Mouse (Mus musculus) ovary, postnatal 14 days (tissue): Measurements from ENCODE around the gene Cmtm8.

ENCODE experiments used
- DNase-seq: peaks from one replicate; pipeline ENCODE4 v3.0.0; 2022; ENCODE audit warnings: low spot score

Cmtm8 gene

GRCm38 (mm10) chr9:114821548-114822289, 22.2 kb downstream of the Cmtm8 start:
- DNase-seq, result no peak

- no peak for DNase-seq
These were observed 25.0 kb downstream of the Cmtm8 start for GRCm38 (mm10) chr9:114818918-114819317.

- no peak for DNase-seq
These were observed 26.9 kb downstream of the Cmtm8 start for GRCm38 (mm10) chr9:114817012-114817411.

GRCm38 (mm10) chr9:114816121-114816520, 27.8 kb downstream of the Cmtm8 start:
- no peak for DNase-seq

GRCm38 (mm10) chr9:114815315-114815714, 28.6 kb downstream of the Cmtm8 start:
- DNase-seq, result peak; percentile 15

GRCm38 (mm10) chr9:114812001-114812400, 32.0 kb downstream of the Cmtm8 start:
- DNase-seq, result no peak

GRCm38 (mm10) chr9:114810837-114811236, 33.1 kb downstream of the Cmtm8 start:
- DNase-seq, result no peak

- no peak for DNase-seq
These were observed 35.3 kb downstream of the Cmtm8 start for GRCm38 (mm10) chr9:114808671-114809070.

- no peak for DNase-seq
These were observed 36.7 kb downstream of the Cmtm8 start for GRCm38 (mm10) chr9:114807261-114807660.

- no peak for DNase-seq
These were observed 38.7 kb downstream of the Cmtm8 start for GRCm38 (mm10) chr9:114805151-114805671.

- DNase-seq, result no peak
These were observed 41.8 kb downstream of the Cmtm8 start for GRCm38 (mm10) chr9:114802191-114802590.

- DNase-seq, result no peak
These were observed 42.7 kb downstream of the Cmtm8 start for GRCm38 (mm10) chr9:114801301-114801700.

GRCm38 (mm10) chr9:114799498-114800107, 44.4 kb downstream of the Cmtm8 start:
- no peak for DNase-seq

GRCm38 (mm10) chr9:114798845-114799244, 45.1 kb downstream of the Cmtm8 start:
- DNase-seq, result no peak

- DNase-seq, result peak; percentile 88
These were observed 46.5 kb downstream of the Cmtm8 start for GRCm38 (mm10) chr9:114797329-114798004.

GRCm38 (mm10) chr9:114796473-114797050, 47.4 kb downstream of the Cmtm8 start:
- no peak for DNase-seq

- DNase-seq, result no peak
These were observed 49.5 kb downstream of the Cmtm8 start for GRCm38 (mm10) chr9:114794491-114794890.

GRCm38 (mm10) chr9:114793764-114794295, 50.1 kb downstream of the Cmtm8 start:
- DNase-seq, result no peak

GRCm38 (mm10) chr9:114789989-114790388, 54.0 kb downstream of the Cmtm8 start:
- DNase-seq, result no peak

- DNase-seq, result no peak
These were observed 54.4 kb downstream of the Cmtm8 start for GRCm38 (mm10) chr9:114789557-114789956.

- DNase-seq, result no peak
These were observed 55.3 kb downstream of the Cmtm8 start for GRCm38 (mm10) chr9:114788697-114789096.

GRCm38 (mm10) chr9:114787716-114788115, 56.2 kb downstream of the Cmtm8 start:
- no peak for DNase-seq
